Mouse (Mus musculus) embryonic facial prominence, embryonic 15.5 days (tissue): ENCODE results near the gene Magi2. TPM values are rescaled to one million over a fixed set of nuclear protein-coding genes. Genes with fewer than 3 reads are reported as not detected.

Source experiments
- ATAC-seq: fragments of 200-750 bp; cut with Nextera tagmentation; 2 replicates; pipeline ENCODE4 v1.8.0; 2017; ENCODE audit warnings: low read depth, moderate TSS enrichment; ENCODE audit not compliant: insufficient number of reproducible peaks, low FRiP score, low TSS enrichment
- H3K27ac ChIP-seq: fragments of 300-500 bp; sonication (generic); replicated peaks from 2 replicates; pipeline ENCODE4 v1.5.1; 2015; ENCODE audit warnings: mild to moderate bottlenecking, inconsistent platforms
- H3K27me3 ChIP-seq: fragments of 300-500 bp; sonication (generic); 2 replicates; pipeline ENCODE4 v1.6.1; 2015; ENCODE audit warnings: inconsistent platforms
- H3K36me3 ChIP-seq: fragments of 300-500 bp; sonication (generic); 2 replicates; pipeline ENCODE4 v1.6.1; 2015; ENCODE audit warnings: mild to moderate bottlenecking, inconsistent platforms
- H3K4me1 ChIP-seq: fragments of 300-500 bp; sonication (generic); 2 replicates; pipeline ENCODE4 v1.6.1; 2015; ENCODE audit warnings: inconsistent platforms
- H3K4me2 ChIP-seq: fragments of 300-500 bp; sonication (generic); replicated peaks from 2 replicates; pipeline ENCODE4 v1.6.1; 2015; ENCODE audit warnings: mild to moderate bottlenecking, inconsistent platforms
- H3K4me3 ChIP-seq: fragments of 300-500 bp; sonication (generic); replicated peaks from 2 replicates; pipeline ENCODE4 v1.5.1; 2015; ENCODE audit warnings: mild to moderate bottlenecking, inconsistent platforms
- H3K9ac ChIP-seq: fragments of 300-500 bp; sonication (generic); 2 replicates; pipeline ENCODE4 v1.6.1; 2015; ENCODE audit warnings: inconsistent platforms
- H3K9me3 ChIP-seq: fragments of 300-500 bp; sonication (generic); replicated peaks from 2 replicates; pipeline ENCODE4 v1.6.1; 2016; ENCODE audit warnings: inconsistent platforms
- whole genome bisulfite sequencing: fragments of 180-500 bp; shearing (Covaris S2); methylation state at CpG from one replicate; pipeline ENCODE4 v1.1.7; 2015; 5-methylcytosine and 5-hydroxymethylcytosine counted together
- polyA plus RNA-seq: library from polyadenylated mRNA; unstranded; fragments of >200 nt; fragmentation: Nextera tagmentation; extraction: Ambion mirVana; gene quantifications from 2 replicates; pipeline ENCODE4 v1.2.1, GENCODE M21; 2015

Gene Magi2
- polyA plus RNA-seq, 1 experiment from 2014 or later, result 6.8 TPM

DNA sequence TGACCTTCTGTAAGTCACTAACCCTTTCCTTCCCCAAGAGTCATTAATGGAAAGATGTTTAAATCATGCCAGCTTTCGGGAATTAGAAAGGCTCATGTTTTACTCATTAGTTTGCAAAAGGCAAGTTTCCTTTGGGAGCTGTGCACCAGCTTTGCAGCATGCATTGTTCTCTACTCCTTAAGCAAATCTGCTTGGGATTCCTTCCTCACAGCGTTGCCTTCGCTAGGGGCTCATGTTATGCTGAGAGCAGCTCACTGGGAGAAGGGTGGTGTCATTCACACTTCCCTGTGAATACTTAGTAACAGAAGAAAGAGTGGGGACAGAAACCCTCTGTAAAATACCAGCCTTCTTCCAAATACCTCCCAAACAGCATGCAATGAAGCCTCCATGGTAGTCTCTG is 1349.0 kb downstream of the Magi2 start:
- no peak for ATAC-seq
- no peak overlapping the region for H3K4me2 ChIP-seq
- H3K9ac ChIP-seq, result no peak overlapping the region
- 25% methylated on average over 3 of the region's 3 CpGs for WGBS
- no peaks in the 10 kb centered on the region for H3K27me3 ChIP-seq
- H3K27ac ChIP-seq, result no peak overlapping the region
- no peak overlapping the region for H3K4me3 ChIP-seq
- no peaks in the 10 kb centered on the region for H3K4me1 ChIP-seq
- no peaks in the 10 kb centered on the region for H3K9me3 ChIP-seq
- H3K36me3 ChIP-seq, result no peaks in the 10 kb centered on the region

DNA sequence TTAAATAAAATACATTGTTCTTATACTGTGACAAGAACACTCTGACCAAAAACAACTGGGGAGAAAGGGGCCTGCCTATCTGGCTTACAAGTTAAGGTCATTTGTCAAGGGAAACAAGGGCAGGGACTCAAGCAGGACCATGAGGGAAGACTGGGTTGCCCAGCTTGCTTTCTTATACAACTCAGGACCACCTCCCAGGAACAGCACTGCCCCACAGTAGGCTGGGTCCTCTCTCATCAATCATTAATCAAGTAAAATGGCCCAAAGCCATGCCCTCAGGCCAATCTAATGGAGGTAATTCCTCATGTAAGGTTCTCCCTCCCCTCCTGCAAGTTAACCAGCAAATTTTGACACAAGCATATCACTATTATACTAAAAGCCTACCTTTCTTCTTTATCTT is 1349.4 kb downstream of the Magi2 start:
- no peaks in the 10 kb centered on the region for H3K9me3 ChIP-seq
- no peak overlapping the region for H3K4me3 ChIP-seq
- H3K27me3 ChIP-seq, result no peaks in the 10 kb centered on the region

DNA sequence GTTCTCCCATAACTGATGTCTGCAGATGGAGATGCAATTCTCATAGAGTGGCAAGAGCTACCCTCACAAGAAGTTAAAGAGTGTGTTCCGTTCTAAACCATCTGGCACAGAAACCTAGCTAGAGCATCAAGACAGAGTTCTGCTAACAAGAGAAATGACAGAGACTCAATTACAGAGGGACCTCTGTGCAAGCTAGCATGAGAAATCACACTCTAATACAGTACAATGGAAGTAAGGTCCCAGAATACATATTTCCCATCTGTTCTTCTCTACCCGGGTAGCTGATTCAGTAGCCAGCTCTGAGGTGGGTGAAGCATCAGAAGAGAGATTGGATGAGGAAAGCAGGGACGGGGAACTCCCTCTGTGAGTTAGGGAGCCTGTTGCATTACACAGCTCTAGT is 1351.8 kb downstream of the Magi2 start:
- Histone ChIP-seq H3K9ac (no peak overlapping the region), H3K9me3 (no peaks in the 10 kb centered on the region), H3K4me1 (0 out of 2 replicates have a peak, but pooled peaks cover 3% of the 10 kb centered on the region), H3K36me3 (no peaks in the 10 kb centered on the region), H3K27me3 (no peaks in the 10 kb centered on the region), H3K27ac (no peak overlapping the region), H3K4me2 (no peak overlapping the region), H3K4me3 (no peak overlapping the region)
- WGBS, result 85% methylated on average over 3 of the region's 3 CpGs
- ATAC-seq, result no peak

More for the DNA sequence above, 1349.4 kb downstream of the Magi2 start:
- H3K4me2 ChIP-seq, result no peak overlapping the region
- no peak overlapping the region for H3K9ac ChIP-seq
- ATAC-seq, result no peak
- H3K4me1 ChIP-seq, result no peaks in the 10 kb centered on the region
- H3K27ac ChIP-seq, result no peak overlapping the region
- no peaks in the 10 kb centered on the region for H3K36me3 ChIP-seq

DNA sequence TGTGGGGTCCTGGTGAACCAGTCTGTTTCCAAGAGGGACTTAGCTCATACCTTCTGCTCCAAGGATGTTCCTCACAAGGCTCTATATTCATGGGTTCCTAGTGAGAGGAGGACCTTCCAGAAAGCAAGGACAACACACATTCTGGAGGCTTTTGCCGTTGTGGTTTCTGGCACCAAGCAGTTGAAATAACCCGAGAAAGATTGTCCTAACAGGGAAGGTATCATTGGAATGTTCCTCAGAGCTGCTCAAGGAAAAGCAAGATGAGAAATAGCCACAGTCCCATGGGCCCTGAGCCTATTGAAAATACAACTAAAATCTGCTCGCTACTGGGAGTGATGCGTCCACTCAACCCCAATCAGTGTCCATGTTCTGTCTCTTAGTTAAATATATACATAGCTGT is 1353.8 kb downstream of the Magi2 start:
- Histone ChIP-seq H3K27ac (no peak overlapping the region), H3K4me2 (no peak overlapping the region), H3K36me3 (no peaks in the 10 kb centered on the region), H3K9ac (no peak overlapping the region), H3K9me3 (no peaks in the 10 kb centered on the region), H3K4me3 (no peak overlapping the region), H3K27me3 (no peaks in the 10 kb centered on the region), H3K4me1 (0 out of 2 replicates have a peak, but pooled peaks cover 3% of the 10 kb centered on the region)
- ATAC-seq, result no peak
- 90% methylated on average over 4 of the region's 4 CpGs for WGBS

DNA sequence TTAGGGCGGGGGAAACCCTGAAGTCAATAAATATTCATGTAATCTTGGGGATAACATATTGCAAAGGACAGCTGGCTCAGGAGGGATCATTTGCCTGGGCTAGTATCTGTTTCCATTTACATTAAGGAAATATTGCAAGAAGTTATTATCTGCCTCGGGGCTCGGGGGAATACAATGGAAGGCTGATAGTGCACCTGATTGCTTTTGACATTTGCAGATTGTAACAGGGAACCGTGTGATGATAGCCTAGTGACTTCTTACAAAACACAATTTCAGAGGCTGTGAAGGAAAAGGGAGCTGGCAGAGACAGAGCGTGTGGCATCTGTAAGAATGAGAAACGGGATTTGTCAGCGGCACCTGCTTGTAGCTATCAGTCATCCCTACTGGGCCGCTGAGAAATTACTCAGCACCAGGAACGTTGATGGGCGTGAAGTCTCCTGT is 1356.2 kb downstream of the Magi2 start:
- Histone ChIP-seq H3K27me3 (no peaks in the 10 kb centered on the region), H3K4me1 (0 out of 2 replicates have a peak, but pooled peaks cover 3% of the 10 kb centered on the region), H3K36me3 (no peaks in the 10 kb centered on the region), H3K4me2 (no peak overlapping the region), H3K9ac (no peak overlapping the region), H3K4me3 (no peak overlapping the region), H3K27ac (no peak overlapping the region), H3K9me3 (no peaks in the 10 kb centered on the region)
- WGBS, result 47% methylated on average over 10 of the region's 10 CpGs
- no peak for ATAC-seq

DNA sequence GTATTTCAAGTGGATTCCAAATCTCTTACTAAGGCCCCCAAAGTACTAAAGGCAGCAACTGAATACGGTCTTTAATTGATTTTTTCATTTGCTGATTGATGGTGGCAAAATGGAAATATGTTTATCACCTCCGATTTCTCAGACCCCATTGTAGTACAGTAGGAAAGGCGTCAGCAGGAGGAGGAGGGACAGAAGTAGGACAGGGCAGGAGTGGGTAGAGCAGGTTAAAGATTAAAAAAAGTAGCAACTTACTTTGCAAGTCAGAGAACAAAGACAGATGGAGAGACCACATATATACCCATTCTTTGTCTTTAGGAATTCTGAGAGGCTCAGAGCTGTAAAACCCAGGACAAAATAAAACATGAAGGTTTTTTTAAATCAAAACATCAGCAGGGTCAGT is 1356.8 kb downstream of the Magi2 start:
- H3K27ac ChIP-seq, result no peak overlapping the region
- H3K9me3 ChIP-seq, result no peaks in the 10 kb centered on the region
- H3K4me2 ChIP-seq, result no peak overlapping the region
- no peak overlapping the region for H3K9ac ChIP-seq
- H3K4me3 ChIP-seq, result no peak overlapping the region
- H3K4me1 ChIP-seq, result 0 out of 2 replicates have a peak, but pooled peaks cover 3% of the 10 kb centered on the region
- 80% methylated on average over 3 of the region's 3 CpGs for WGBS
- no peaks in the 10 kb centered on the region for H3K36me3 ChIP-seq
- ATAC-seq, result no peak
- no peaks in the 10 kb centered on the region for H3K27me3 ChIP-seq

DNA sequence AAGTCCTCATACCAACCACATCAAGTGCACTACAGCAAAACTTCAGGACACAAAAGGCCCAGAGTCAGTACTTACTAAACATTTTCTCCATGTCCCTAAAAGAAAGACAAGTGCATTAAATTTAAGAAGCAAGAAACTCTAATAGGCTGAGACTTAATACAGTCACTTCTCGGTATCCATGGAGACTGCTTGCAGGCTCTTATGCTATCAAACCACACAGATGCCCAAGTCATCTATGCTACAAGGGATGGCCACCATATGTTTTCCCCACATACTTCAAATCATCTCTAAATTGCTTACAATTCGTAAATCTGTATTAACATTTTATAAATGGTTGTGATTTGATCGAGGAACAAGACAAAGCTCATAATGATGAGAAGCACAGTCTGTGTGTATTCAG is 1357.9 kb downstream of the Magi2 start:
- no peak for ATAC-seq
- H3K27ac ChIP-seq, result no peak overlapping the region
- no peaks in the 10 kb centered on the region for H3K9me3 ChIP-seq
- no peak overlapping the region for H3K4me2 ChIP-seq
- no peaks in the 10 kb centered on the region for H3K36me3 ChIP-seq
- no peak overlapping the region for H3K9ac ChIP-seq
- WGBS, result 63% methylated on average over 3 of the region's 3 CpGs
- H3K27me3 ChIP-seq, result no peaks in the 10 kb centered on the region
- H3K4me1 ChIP-seq, result 0 out of 2 replicates have a peak, but pooled peaks cover 3% of the 10 kb centered on the region
- H3K4me3 ChIP-seq, result no peak overlapping the region

DNA sequence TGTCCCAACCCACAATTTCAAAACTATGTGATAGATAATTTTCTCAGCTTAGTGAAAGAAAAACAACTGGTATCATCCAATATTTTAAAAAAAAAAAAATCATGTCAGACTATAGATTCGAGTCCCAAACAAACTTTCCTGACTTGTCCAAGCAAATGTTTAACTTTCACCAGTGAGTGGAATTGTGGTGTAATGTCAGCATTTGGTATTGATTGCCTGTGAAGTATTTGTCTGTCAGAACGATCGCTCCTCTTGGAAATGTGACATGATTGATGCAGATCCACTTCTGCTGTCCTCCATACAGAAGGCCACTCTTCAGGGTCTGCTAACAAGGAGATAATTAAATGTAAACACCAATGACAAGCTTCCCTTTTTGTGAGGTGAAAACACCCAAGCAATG is 1362.9 kb downstream of the Magi2 start:
- Histone ChIP-seq H3K27ac (no peak overlapping the region), H3K4me2 (no peak overlapping the region), H3K4me1 (no peaks in the 10 kb centered on the region), H3K27me3 (no peaks in the 10 kb centered on the region), H3K9me3 (no peaks in the 10 kb centered on the region), H3K36me3 (no peaks in the 10 kb centered on the region), H3K9ac (no peak overlapping the region), H3K4me3 (no peak overlapping the region)
- 71% methylated on average over 3 of the region's 3 CpGs for whole genome bisulfite sequencing
- no peak for ATAC-seq

DNA sequence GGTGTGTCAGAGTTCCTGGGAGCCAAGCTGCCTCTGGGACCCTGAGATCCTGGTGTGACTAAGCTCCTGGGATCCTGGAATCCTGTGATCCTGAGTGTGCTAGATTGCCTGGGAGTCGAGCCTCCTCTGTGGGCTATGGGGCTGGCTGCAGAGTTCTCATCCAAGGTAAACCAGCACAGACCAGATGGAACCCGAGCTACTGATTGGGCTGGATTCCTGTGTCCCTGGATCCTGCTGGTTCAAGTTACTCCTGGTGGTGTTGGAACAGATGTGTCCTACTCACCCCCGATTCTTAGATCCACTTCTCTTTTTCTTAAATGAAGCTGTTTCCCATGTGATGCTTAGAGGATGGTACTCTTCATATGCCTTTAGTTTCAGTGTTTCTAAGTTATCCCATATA is 1371.4 kb downstream of the Magi2 start:
- Histone ChIP-seq H3K36me3 (no peaks in the 10 kb centered on the region), H3K4me2 (no peak overlapping the region), H3K27me3 (no peaks in the 10 kb centered on the region), H3K9ac (no peak overlapping the region), H3K9me3 (no peaks in the 10 kb centered on the region), H3K4me3 (no peak overlapping the region), H3K27ac (no peak overlapping the region), H3K4me1 (no peaks in the 10 kb centered on the region)
- WGBS, result 51% methylated on average over 3 of the region's 3 CpGs
- no peak for ATAC-seq

DNA sequence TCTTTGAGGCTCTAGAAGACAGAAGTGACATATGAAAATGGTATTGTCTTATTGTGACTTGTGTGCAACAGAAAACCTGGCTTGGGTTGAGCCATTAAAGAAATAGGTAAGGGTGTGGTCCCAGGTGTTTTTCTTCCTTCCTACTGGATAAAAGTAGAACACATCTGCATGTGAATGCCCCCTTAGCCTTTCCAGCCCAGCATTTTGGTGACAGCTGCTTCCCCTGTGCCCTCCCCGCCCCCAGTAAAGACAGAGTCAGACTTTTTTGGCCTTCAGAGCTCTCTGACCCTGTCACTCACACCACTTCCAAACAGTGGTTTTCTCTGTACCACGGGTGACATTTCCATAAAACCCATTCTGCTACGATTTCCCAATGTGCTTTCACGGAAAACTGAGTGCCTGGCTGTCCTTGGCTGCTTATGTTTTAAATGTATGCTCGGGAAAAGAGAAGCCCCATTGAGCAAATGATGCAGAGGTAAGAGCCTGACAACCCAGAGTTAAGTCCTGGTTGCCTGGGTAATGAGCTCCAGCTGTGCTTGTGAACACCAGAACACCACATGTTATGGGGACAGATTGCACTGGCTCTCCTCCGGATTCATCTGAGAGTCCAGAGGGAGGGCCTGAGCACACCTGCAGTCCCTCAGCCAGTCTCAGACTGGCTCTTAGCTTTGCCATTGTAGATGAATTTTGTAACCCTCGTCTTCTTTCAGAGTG is 1377.1 kb downstream of the Magi2 start:
- 32% methylated on average over 7 of the region's 7 CpGs for WGBS

DNA sequence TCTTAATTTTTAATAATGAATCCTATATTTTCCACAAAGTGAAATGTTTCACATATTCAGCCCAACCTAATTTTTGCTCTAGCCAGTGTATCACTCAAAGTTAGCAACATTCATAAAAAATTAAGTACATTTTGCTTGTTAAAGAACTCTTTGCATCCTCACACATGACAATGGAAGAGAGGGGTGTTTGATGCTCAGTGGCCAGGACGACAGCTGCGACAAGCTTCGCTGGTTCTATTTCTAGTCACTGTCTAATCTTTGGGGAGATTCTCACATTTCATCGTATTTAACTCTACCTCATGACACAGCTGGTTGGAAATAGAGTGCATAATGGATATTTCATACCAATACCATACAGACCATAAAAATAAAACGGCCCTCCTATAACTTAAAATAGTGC is 1379.7 kb downstream of the Magi2 start:
- no peak overlapping the region for H3K9ac ChIP-seq
- H3K9me3 ChIP-seq, result no peaks in the 10 kb centered on the region
- ATAC-seq, result no peak
- H3K36me3 ChIP-seq, result no peaks in the 10 kb centered on the region
- H3K27ac ChIP-seq, result no peak overlapping the region
- H3K4me1 ChIP-seq, result no peaks in the 10 kb centered on the region
- no peak overlapping the region for H3K4me2 ChIP-seq
- H3K27me3 ChIP-seq, result no peaks in the 10 kb centered on the region
- H3K4me3 ChIP-seq, result no peak overlapping the region
- 68% methylated on average over 5 of the region's 5 CpGs for WGBS

More for the DNA sequence above, 1377.1 kb downstream of the Magi2 start:
- H3K9ac ChIP-seq, result no peak overlapping the region
- no peaks in the 10 kb centered on the region for H3K27me3 ChIP-seq
- H3K4me3 ChIP-seq, result no peak overlapping the region
- H3K9me3 ChIP-seq, result no peaks in the 10 kb centered on the region
- no peak overlapping the region for H3K27ac ChIP-seq
- no peaks in the 10 kb centered on the region for H3K4me1 ChIP-seq
- H3K36me3 ChIP-seq, result no peaks in the 10 kb centered on the region
- ATAC-seq, result no peak
- H3K4me2 ChIP-seq, result no peak overlapping the region

DNA sequence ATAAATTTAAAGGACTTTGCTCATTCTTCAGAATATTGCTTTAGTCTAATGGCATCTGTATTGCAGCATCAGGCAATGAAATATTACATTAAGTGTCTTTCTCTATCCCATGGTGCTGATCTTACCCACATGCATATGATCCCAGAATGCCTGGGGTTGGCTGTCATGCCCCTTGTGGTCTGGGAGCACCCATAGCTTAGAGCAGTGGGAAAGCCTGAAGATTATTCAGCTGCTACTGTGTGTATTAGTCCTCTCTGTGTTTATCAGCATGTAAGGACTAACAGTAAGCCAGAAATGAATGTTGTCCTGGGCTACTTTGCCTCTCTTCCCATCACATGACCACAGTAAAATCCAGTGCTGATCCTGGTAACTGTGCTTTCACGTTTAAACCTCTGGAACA is 1380.7 kb downstream of the Magi2 start:
- Histone ChIP-seq H3K9me3 (no peaks in the 10 kb centered on the region), H3K27ac (no peak overlapping the region), H3K36me3 (no peaks in the 10 kb centered on the region), H3K27me3 (no peaks in the 10 kb centered on the region), H3K4me2 (no peak overlapping the region), H3K4me3 (no peak overlapping the region), H3K9ac (no peak overlapping the region), H3K4me1 (no peaks in the 10 kb centered on the region)
- no peak for ATAC-seq
- WGBS, result 41% methylated on average over 1 of the region's 1 CpGs
